Mouse (Mus musculus): ENCODE results near the gene Secisbp2. TPM values are rescaled to one million over a fixed set of nuclear protein-coding genes. Genes with fewer than 3 reads are reported as not detected.
"Not testable (repeated sequence)": the region's sequence is repeated elsewhere in the genome, so short reads cannot be mapped to it uniquely, and the experiment has no call there.

The Secisbp2 gene
- polyA plus RNA-seq, 1 experiment from 2014 or later = 26.5 TPM

DNA sequence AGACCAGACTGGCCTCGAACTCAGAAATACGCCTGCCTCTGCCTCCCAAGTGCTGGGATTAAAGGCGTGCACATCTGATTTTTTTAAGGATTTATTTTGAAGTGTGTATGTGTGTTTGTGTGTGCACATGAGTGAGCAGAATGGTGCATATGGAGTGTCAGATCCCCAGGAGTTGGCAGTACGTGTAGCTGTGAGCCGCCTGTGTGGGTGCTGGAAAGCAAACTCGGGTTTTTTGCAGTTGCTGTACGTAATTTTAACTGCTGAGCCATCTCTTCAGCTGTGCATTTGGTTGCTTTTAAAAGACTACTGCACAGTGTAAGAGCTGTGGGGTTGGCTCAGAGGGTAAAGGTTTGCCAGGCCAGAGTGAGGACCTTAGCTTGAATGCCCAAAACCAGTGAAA, 8.1 kb downstream of the Secisbp2 start:
- Histone ChIP-seq H3K4me3 (replicated peaks) (no peak overlapping the region), H3K36me3 (peaks cover 96% of the 10 kb centered on the region), H3K9me3 (no peaks in the 10 kb centered on the region), H3K4me1 (replicated peaks) (no peaks in the 10 kb centered on the region), H3K27me3 (no peaks in the 10 kb centered on the region), H3K27ac (no peak overlapping the region), H3K4me2 (no peak overlapping the region), H3K9ac (replicated peaks) (no peak overlapping the region)
- WGBS = 96% methylated on average over 7 of the region's 7 CpGs
- ATAC-seq (ENCODE audit: insufficient number of reproducible peaks, insufficient read depth, low FRiP score, low TSS enrichment, low read depth) = no peak

DNA sequence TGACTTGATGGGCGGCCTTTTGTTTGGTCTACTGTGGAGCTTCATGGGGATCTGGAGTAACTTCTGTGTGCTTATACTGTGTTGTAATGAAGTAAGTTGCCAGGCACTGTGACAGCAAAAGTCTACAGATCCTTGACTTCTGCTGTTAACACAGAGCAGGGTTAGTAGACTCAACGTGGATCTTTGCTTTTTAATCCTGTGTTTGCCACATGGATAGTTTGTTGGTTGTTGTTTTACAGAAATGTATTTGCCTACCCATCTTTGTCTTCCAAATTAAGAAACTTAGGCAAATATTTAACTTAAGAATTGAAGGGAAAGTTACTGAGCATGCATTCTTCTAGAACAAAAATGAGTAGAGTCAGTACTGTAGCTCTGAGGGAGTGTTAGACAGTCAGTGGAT, 12.1 kb downstream of the Secisbp2 start:
- H3K4me1 ChIP-seq (replicated peaks) = no peaks in the 10 kb centered on the region
- H3K9ac ChIP-seq (replicated peaks) = no peak overlapping the region
- ATAC-seq (ENCODE audit: insufficient number of reproducible peaks, insufficient read depth, low FRiP score, low TSS enrichment, low read depth) = no peak
- no peak overlapping the region for H3K4me3 ChIP-seq (replicated peaks)
- no peaks in the 10 kb centered on the region for H3K27me3 ChIP-seq
- H3K27ac ChIP-seq = no peak overlapping the region
- H3K9me3 ChIP-seq = no peaks in the 10 kb centered on the region
- peaks cover 96% of the 10 kb centered on the region for H3K36me3 ChIP-seq
- 91% methylated on average over 2 of the region's 2 CpGs for WGBS
- H3K4me2 ChIP-seq = no peak overlapping the region

DNA sequence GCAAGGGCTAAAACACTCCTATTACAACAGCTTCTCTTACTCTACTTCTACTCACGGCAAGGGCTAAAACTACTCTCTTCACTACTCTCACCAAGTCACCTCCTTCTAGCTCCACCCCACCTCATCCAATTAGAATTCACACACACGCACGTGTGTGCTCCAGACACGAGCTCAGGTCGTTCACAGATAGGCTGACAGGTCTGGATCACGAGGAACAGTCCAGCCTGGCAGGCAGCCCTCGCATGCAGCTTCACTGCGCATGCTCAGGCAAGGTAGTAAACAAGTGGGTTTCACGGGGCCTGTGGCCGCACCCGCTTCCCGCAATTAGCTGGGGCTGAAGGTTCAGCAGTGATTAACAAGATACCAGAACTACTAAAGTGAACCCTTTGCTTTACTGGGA, 16.7 kb downstream of the Secisbp2 start:
- H3K27ac ChIP-seq; H3K4me3 ChIP-seq (replicated peaks); ATAC-seq (ENCODE audit: insufficient number of reproducible peaks, insufficient read depth, low FRiP score, low TSS enrichment, low read depth); H3K9me3 ChIP-seq; H3K4me1 ChIP-seq (replicated peaks); H3K9ac ChIP-seq (replicated peaks); H3K27me3 ChIP-seq; H3K4me2 ChIP-seq: not testable (repeated sequence)
- 84% methylated on average over 12 of the region's 12 CpGs for WGBS
- H3K36me3 ChIP-seq = peaks cover 87% of the 10 kb centered on the region

DNA sequence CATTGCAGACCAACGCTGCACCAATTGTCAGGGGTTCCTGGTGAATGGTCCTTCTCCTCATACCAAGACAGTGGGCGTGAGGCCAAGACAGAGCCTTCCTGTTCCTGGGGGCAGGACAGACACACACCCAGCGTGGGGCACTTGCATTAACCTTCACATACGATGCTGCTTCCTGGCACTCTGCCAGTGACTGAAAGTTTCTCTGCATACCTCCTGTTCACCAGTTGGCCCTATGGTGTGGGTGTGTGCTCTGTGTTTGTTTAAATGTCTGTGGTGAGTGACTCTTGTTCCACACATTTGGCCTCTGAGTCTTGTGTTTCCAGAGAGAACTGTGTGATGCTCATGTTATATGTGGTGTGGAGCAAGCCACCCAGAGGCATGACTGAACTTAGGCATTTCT, 25.1 kb downstream of the Secisbp2 start:
- Histone ChIP-seq H3K9ac (replicated peaks) (no peak overlapping the region), H3K36me3 (peaks cover 93% of the 10 kb centered on the region), H3K4me2 (no peak overlapping the region), H3K4me3 (replicated peaks) (no peak overlapping the region), H3K27me3 (no peaks in the 10 kb centered on the region), H3K27ac (no peak overlapping the region), H3K9me3 (no peaks in the 10 kb centered on the region), H3K4me1 (replicated peaks) (no peaks in the 10 kb centered on the region)
- WGBS = 90% methylated on average over 4 of the region's 4 CpGs
- no peak for ATAC-seq (ENCODE audit: insufficient number of reproducible peaks, insufficient read depth, low FRiP score, low TSS enrichment, low read depth)

DNA sequence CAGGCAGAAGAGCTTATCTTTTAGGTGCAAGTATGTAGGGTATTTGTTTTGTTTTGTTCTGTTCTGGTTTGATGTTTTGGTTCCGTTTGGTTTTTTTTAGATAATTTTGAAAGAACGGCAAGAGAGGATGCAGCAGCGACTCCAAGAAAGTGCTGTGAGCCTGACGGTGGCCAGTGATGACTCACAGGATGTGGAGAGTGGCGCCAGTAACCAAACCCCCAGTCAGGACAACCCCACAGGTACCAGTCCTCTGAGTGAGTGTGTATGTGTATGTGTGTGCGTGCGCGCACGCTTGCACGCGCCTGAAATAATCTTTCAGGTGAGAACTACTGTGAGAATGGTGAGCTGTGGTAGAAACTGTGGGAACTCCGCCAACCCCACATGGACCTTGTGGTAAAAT, 25.5 kb downstream of the Secisbp2 start:
- Histone ChIP-seq H3K9me3 (no peaks in the 10 kb centered on the region), H3K9ac (replicated peaks) (no peak overlapping the region), H3K4me2 (no peak overlapping the region), H3K27me3 (no peaks in the 10 kb centered on the region), H3K4me3 (replicated peaks) (no peak overlapping the region), H3K27ac (no peak overlapping the region), H3K4me1 (replicated peaks) (no peaks in the 10 kb centered on the region), H3K36me3 (peaks cover 94% of the 10 kb centered on the region)
- no peak for ATAC-seq (ENCODE audit: insufficient number of reproducible peaks, insufficient read depth, low FRiP score, low TSS enrichment, low read depth)
- 96% methylated on average over 12 of the region's 12 CpGs for WGBS

DNA sequence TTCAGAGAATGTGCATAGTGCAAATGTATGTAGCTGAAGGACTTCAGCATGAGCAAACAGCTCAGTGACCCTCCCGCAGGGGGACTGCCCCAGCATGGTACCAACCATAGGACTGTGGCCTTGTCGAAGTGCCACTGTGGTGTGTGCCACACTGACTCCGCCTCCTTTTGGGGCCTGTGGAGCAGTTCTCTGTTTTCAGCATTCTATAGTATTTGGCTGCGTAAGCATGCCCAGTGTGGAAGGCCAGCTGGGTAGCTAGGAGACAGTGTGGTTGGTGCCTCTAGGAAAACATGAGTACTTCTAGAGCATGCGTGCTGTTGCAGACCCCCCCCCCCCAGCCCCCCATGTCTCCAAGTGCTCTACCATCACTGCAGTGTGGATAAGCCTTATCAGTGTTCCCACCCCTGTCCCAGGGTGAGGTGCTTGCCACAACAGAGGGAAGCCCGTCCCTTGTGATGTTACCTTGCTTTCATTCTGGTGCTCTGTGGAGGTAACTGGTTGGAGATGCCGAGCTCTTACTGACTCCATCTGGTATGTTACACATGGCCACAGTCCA, 26.2 kb downstream of the Secisbp2 start:
- no peaks in the 10 kb centered on the region for H3K4me1 ChIP-seq (replicated peaks)
- no peak for ATAC-seq (ENCODE audit: insufficient number of reproducible peaks, insufficient read depth, low FRiP score, low TSS enrichment, low read depth)
- H3K27ac ChIP-seq = no peak overlapping the region
- 94% methylated on average over 7 of the region's 7 CpGs for WGBS
- no peak overlapping the region for H3K4me3 ChIP-seq (replicated peaks)
- peaks cover 98% of the 10 kb centered on the region for H3K36me3 ChIP-seq
- H3K9ac ChIP-seq (replicated peaks) = no peak overlapping the region
- H3K4me2 ChIP-seq = no peak overlapping the region
- no peaks in the 10 kb centered on the region for H3K27me3 ChIP-seq
- H3K9me3 ChIP-seq = no peaks in the 10 kb centered on the region

DNA sequence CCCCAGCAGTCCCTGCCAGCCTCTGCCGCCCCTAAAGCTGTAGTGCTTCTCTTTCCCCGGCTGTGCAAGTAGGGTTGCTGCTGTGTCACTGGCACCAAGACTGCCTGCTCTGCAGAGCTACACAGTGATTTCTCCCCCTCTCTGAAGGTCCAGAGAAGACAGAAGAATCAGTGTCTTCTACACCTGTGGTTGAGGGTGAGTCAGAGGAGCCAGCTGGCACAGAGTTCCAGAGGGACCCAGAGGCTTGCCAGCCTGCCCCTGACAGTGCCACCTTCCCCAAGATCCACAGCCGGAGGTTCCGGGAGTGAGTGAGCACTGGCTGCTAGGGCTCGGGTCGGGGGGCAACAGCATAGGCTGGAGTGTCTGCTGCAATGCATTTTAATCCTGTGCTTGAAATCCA, 27.2 kb downstream of the Secisbp2 start:
- no peak for ATAC-seq (ENCODE audit: insufficient number of reproducible peaks, insufficient read depth, low FRiP score, low TSS enrichment, low read depth)
- no peak overlapping the region for H3K4me3 ChIP-seq (replicated peaks)
- WGBS = 96% methylated on average over 6 of the region's 6 CpGs

DNA sequence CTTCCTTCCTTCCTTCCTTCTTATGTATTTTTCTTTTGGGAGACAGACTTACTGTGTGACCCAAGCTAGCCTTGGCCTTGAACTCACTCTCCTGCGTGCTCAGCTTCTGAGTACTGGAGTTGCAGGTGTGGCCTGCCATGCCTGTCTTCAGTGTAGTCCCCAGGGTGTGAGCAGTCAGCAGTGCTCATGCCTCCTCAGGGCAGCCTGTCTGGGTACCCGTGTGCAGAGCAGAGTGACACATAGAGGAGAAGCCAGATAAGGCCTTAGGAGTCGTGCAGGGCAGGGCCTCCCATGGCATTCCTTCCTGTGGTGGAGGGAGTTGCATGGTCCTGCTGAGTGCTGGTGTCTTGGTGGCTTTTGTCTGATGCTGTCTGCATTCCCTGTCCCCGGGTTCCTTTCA, 27.8 kb downstream of the Secisbp2 start:
- no peak for ATAC-seq (ENCODE audit: insufficient number of reproducible peaks, insufficient read depth, low FRiP score, low TSS enrichment, low read depth)
- no peaks in the 10 kb centered on the region for H3K27me3 ChIP-seq
- peaks cover 99% of the 10 kb centered on the region for H3K36me3 ChIP-seq
- H3K4me3 ChIP-seq (replicated peaks) = no peak overlapping the region
- H3K9me3 ChIP-seq = no peaks in the 10 kb centered on the region
- H3K9ac ChIP-seq (replicated peaks) = no peak overlapping the region
- H3K27ac ChIP-seq = no peak overlapping the region
- no peak overlapping the region for H3K4me2 ChIP-seq
- 89% methylated on average over 4 of the region's 4 CpGs for WGBS
- no peaks in the 10 kb centered on the region for H3K4me1 ChIP-seq (replicated peaks)

More for the DNA sequence above, 27.2 kb downstream of the Secisbp2 start:
- H3K36me3 ChIP-seq = peaks cover 100% of the 10 kb centered on the region
- H3K27ac ChIP-seq = no peak overlapping the region
- H3K4me1 ChIP-seq (replicated peaks) = no peaks in the 10 kb centered on the region
- H3K9me3 ChIP-seq = no peaks in the 10 kb centered on the region
- H3K4me2 ChIP-seq = no peak overlapping the region
- no peaks in the 10 kb centered on the region for H3K27me3 ChIP-seq
- no peak overlapping the region for H3K9ac ChIP-seq (replicated peaks)

DNA sequence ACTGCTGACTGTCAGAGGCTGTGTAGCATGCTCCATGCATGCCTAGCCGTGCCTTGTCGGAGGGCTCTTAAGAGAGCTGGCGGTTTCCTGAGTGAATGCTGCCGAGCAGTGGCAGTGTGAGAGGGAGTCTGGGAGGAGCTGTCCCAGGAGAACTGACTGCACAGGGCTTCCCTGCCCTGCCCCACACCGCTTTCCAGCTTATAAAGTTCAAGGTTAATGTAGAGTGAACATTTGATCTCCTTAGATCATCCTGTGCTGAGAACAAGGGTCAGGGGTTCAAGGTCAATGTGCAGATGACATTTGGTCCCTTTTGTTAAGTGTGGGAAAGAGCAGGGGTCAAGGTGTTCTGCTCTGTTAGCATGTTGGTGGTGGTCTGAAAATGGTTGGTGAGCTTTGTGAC, 29.6 kb downstream of the Secisbp2 start:
- WGBS = 86% methylated on average over 5 of the region's 5 CpGs
- Histone ChIP-seq H3K36me3 (peaks cover 99% of the 10 kb centered on the region), H3K9ac (replicated peaks) (no peak overlapping the region), H3K9me3 (no peaks in the 10 kb centered on the region), H3K27ac (no peak overlapping the region), H3K4me1 (replicated peaks) (no peaks in the 10 kb centered on the region), H3K4me2 (no peak overlapping the region), H3K4me3 (replicated peaks) (no peak overlapping the region), H3K27me3 (no peaks in the 10 kb centered on the region)
- ATAC-seq (ENCODE audit: insufficient number of reproducible peaks, insufficient read depth, low FRiP score, low TSS enrichment, low read depth) = no peak

DNA sequence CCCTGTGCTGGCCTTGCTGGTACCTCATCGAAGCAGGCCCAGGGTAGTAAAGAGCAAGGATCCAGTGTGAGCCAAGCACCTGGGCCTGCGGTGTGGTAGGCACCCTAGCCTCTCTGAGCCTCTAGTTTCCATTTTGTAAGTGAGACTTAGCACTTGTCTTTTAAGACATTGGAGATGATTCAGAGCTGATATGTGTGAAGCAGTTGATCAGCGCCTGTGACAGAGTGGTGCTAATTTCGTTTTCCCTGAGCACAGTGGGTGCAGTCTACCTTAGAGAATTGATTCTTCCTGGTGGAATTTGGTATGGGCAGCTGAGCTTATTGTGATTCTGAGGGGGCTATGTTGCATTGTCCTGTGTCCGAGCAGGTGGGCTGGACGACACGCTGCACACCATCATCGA, 30.1 kb downstream of the Secisbp2 start:
- no peak overlapping the region for H3K4me2 ChIP-seq
- H3K27ac ChIP-seq = no peak overlapping the region
- no peak overlapping the region for H3K4me3 ChIP-seq (replicated peaks)
- no peaks in the 10 kb centered on the region for H3K4me1 ChIP-seq (replicated peaks)
- WGBS = 94% methylated on average over 8 of the region's 8 CpGs
- H3K36me3 ChIP-seq = peaks cover 99% of the 10 kb centered on the region
- no peak for ATAC-seq (ENCODE audit: insufficient number of reproducible peaks, insufficient read depth, low FRiP score, low TSS enrichment, low read depth)
- no peaks in the 10 kb centered on the region for H3K9me3 ChIP-seq
- no peaks in the 10 kb centered on the region for H3K27me3 ChIP-seq
- H3K9ac ChIP-seq (replicated peaks) = no peak overlapping the region

DNA sequence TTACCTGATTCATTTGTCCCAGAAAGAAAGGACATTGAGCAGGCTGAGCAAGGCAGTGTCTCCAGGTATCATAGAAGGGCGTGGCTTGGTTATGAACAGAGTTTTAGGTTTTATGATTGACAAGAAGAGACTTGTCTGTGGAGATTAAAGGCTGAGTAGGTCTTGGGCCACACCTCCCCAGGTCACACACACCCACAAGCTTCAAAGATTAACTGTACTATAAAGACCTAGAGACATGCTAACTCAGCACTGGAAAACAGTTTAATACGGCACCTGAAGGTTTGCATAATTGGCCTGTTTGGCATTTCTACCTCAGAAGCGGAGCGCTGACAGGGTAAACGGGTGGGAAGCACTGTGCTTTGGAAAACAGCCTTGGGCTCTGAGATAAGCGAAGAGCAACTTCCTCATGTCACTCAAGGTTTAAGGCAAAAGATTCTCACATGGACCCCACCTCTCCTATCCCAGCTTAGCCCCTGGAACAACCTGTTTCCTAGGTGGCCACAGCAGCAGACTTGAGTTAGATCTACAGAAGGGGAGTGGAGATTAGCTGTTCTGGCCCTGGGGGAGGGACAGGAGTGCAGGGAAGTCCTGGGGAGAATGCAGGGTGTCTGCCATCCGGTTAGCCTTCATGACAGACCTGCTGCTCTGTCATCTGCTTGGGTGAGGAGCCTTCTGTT, 33.9 kb downstream of the Secisbp2 start:
- ATAC-seq (ENCODE audit: insufficient number of reproducible peaks, insufficient read depth, low FRiP score, low TSS enrichment, low read depth) = no peak
- no peaks in the 10 kb centered on the region for H3K4me1 ChIP-seq (replicated peaks)
- H3K27ac ChIP-seq = no peak overlapping the region
- H3K27me3 ChIP-seq = no peaks in the 10 kb centered on the region
- H3K36me3 ChIP-seq = peaks cover 86% of the 10 kb centered on the region
- H3K9ac ChIP-seq (replicated peaks) = no peak overlapping the region
- H3K4me2 ChIP-seq = no peak overlapping the region
- H3K4me3 ChIP-seq (replicated peaks) = no peak overlapping the region
- no peaks in the 10 kb centered on the region for H3K9me3 ChIP-seq
- 90% methylated on average over 7 of the region's 7 CpGs for WGBS

DNA sequence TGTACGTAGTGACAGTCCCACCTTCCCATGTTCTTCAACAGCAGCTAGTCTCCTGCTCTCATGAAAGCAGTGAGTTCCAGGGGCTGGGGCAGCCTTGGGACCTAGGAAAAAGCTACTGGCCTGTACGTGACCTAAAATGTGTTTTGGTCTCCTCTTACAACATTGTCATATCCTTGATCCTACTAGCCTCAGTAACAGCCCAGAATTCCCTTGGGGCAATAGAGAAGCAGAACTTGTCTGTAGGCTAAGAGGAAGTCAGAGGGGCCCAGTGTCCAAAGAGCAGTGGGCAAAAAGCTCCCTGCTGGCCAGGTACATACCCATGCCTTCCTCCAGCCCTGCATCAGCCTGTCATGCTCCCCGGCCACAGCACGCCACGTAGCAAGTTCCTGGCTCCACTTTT, 35.5 kb downstream of the Secisbp2 start:
- peaks cover 77% of the 10 kb centered on the region for H3K36me3 ChIP-seq
- no peak overlapping the region for H3K4me2 ChIP-seq
- 96% methylated on average over 5 of the region's 5 CpGs for WGBS
- no peak overlapping the region for H3K27ac ChIP-seq
- ATAC-seq (ENCODE audit: insufficient number of reproducible peaks, insufficient read depth, low FRiP score, low TSS enrichment, low read depth) = no peak
- H3K4me3 ChIP-seq (replicated peaks) = no peak overlapping the region
- H3K9ac ChIP-seq (replicated peaks) = no peak overlapping the region
- H3K4me1 ChIP-seq (replicated peaks) = no peaks in the 10 kb centered on the region
- no peaks in the 10 kb centered on the region for H3K27me3 ChIP-seq
- no peaks in the 10 kb centered on the region for H3K9me3 ChIP-seq
